Mouse (Mus musculus) heart, embryonic 13.5 days (tissue): ENCODE measurements around the gene Ccm2. TPM values are rescaled to one million over a fixed set of nuclear protein-coding genes. Genes with fewer than 3 reads are reported as not detected.

ENCODE experiments used
- ATAC-seq: fragments of 200-750 bp; cut with Nextera tagmentation; 2 replicates; pipeline ENCODE4 v1.8.0; 2017; ENCODE audit warnings: moderate TSS enrichment; ENCODE audit not compliant: insufficient number of reproducible peaks, low FRiP score, low TSS enrichment; ENCODE audit errors: extremely low read depth
- H3K27ac ChIP-seq: fragments of 300-500 bp; sonication (generic); replicated peaks from 2 replicates; pipeline ENCODE4 v1.5.1; 2015; ENCODE audit warnings: moderate library complexity, mild to moderate bottlenecking, inconsistent platforms
- H3K27me3 ChIP-seq: fragments of 300-500 bp; sonication (generic); replicated peaks from 2 replicates; pipeline ENCODE4 v1.6.1; 2015; ENCODE audit warnings: mild to moderate bottlenecking, inconsistent platforms
- H3K36me3 ChIP-seq: fragments of 300-500 bp; sonication (generic); 2 replicates; pipeline ENCODE4 v1.6.1; 2015; ENCODE audit warnings: mild to moderate bottlenecking, inconsistent platforms
- H3K4me1 ChIP-seq: fragments of 300-500 bp; sonication (generic); 2 replicates; pipeline ENCODE4 v1.6.1; 2015; ENCODE audit warnings: inconsistent platforms
- H3K4me2 ChIP-seq: fragments of 300-500 bp; sonication (generic); 2 replicates; pipeline ENCODE4 v1.6.1; 2015; ENCODE audit warnings: inconsistent platforms, mild to moderate bottlenecking, moderate library complexity
- H3K4me3 ChIP-seq: fragments of 300-500 bp; sonication (generic); 2 replicates; pipeline ENCODE4 v1.5.1; 2015; ENCODE audit warnings: moderate library complexity, mild to moderate bottlenecking, inconsistent platforms
- H3K9ac ChIP-seq: fragments of 300-500 bp; sonication (generic); 2 replicates; pipeline ENCODE4 v1.6.1; 2015; ENCODE audit warnings: inconsistent platforms, mild to moderate bottlenecking, moderate library complexity
- H3K9me3 ChIP-seq: fragments of 300-500 bp; sonication (generic); 2 replicates; pipeline ENCODE4 v1.6.1; 2016; ENCODE audit warnings: inconsistent platforms
- WGBS: fragments of 180-500 bp; shearing (Covaris S2); methylation state at CpG from one replicate; pipeline ENCODE4 v1.1.7; 2015; ENCODE audit warnings: mixed read lengths; 5-methylcytosine and 5-hydroxymethylcytosine counted together
- polyA plus RNA-seq: library from polyadenylated mRNA; unstranded; fragments of >200 nt; fragmentation: Nextera tagmentation; extraction: Ambion mirVana; gene quantifications from 2 replicates; pipeline ENCODE4 v1.2.1, GENCODE M21; 2015

Ccm2 gene
- polyA plus RNA-seq, 1 experiment from 2014 or later: 54.3 TPM

DNA sequence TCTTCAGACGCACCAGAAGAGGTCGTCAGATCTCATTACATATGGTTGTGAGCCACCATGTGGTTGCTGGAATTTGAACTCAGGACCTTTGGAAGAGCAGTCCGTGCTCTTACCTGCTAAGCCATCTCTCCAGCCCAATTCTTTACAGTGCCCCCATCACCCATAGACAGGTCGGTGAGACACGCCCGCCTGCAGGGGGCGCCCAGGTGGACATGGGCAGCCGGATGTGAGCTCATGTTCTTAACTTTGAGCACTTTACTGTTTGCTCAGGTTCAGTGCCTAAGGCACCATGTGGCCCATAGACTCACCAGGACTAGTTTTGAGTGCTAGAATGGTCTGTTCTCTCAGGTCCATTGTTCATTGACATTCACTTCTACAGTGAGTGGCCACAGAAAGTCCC is 89.5 kb downstream of the Ccm2 start:
- Histone ChIP-seq H3K9me3 (peaks cover 6% of the 10 kb centered on the region; the same call in 1 of the 2 replicates), H3K27me3 (no peaks in the 10 kb centered on the region; the same call in 1 of the 2 replicates), H3K4me3 (no peak overlapping the region), H3K27ac (no peak overlapping the region), H3K9ac (no peak overlapping the region), H3K4me1 (no peaks in the 10 kb centered on the region), H3K36me3 (no peaks in the 10 kb centered on the region), H3K4me2 (no peak overlapping the region)
- no peak for ATAC-seq
- WGBS: 66% methylated on average over 8 of the region's 8 CpGs

DNA sequence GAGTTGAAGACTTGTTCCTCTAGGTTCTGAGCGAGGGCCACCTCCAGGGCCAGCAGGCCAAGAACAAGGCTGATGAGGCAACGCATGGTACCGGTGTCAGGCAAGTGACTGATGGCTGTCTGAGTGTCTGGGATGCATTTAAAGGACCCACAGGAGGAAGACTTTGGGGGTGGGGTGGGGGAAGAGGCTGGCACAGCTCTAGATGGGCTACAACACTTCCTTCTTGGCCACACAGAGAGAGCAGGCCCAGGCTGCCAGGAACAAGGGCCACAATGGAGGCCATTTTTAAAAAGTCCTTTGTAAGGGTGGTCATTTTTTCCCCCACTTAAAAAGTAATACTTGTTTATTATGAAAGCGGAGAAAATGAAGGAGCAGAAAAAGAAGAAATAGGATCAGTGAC is 91.8 kb downstream of the Ccm2 start, which contains the start of gene Wap:
Gene Wap (minus strand): TSS at position 101 of the 400 bp plus-strand sequence.
- Histone ChIP-seq H3K4me1 (no peaks in the 10 kb centered on the region), H3K9me3 (no peaks in the 10 kb centered on the region), H3K4me3 (no peak within 1 kb of the TSS), H3K36me3 (no peaks in the 10 kb centered on the region), H3K27ac (no peak within 1 kb of the TSS), H3K9ac (no peak within 1 kb of the TSS), H3K4me2 (no peak within 1 kb of the TSS), H3K27me3 (no peaks in the 10 kb centered on the region; the same call in 1 of the 2 replicates)
- WGBS: 73% methylated on average over 4 of the region's 4 CpGs
- ATAC-seq: no peak

DNA sequence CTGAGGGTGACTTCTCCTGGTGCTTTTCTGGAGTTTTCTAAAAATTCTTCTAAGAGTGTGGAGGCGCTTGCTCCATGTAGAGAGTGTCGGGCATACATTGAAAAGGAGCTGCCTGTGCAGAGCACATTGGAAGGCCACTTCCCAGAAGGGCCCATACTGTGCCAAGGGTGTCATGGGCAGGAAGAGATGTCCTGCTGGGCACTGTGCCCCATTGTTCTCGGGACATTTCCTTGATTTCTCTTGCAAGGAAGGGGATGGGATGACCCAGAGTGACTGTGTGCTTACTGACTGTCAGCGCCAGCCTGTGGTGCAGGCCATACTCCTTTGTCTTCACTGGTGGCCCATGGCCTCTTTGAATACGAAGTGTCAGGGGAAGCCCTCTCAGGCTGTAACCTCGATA is 92.4 kb downstream of the Ccm2 start:
- H3K9me3 ChIP-seq: no peaks in the 10 kb centered on the region
- no peak overlapping the region for H3K4me2 ChIP-seq
- 72% methylated on average over 6 of the region's 6 CpGs for WGBS
- no peak overlapping the region for H3K4me3 ChIP-seq
- no peak overlapping the region for H3K9ac ChIP-seq
- no peaks in the 10 kb centered on the region; the same call in 1 of the 2 replicates for H3K27me3 ChIP-seq
- ATAC-seq: no peak
- no peak overlapping the region for H3K27ac ChIP-seq
- H3K4me1 ChIP-seq: no peaks in the 10 kb centered on the region
- H3K36me3 ChIP-seq: no peaks in the 10 kb centered on the region

DNA sequence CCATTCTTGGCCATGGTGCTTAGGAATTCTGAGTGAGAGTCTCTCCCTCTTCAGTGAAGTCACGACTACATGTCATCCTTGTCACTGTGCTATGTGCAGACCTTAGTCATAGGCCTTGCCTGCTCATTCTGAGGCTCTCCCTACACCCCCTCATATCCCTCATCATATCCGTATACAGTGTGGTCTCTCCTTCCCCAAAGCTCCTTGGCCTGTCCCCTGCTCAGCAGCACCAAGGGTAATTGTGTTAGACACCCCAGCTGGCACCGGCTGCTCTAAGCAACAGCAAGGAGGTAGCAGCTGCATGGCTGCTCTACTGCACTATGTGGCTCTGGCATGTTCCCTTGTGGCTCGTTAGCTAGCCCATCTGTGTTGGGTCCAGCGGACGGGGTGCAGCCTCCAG is 97.9 kb downstream of the Ccm2 start:
- Histone ChIP-seq H3K27me3 (no peaks in the 10 kb centered on the region), H3K4me2 (no peak overlapping the region), H3K4me3 (no peak overlapping the region), H3K27ac (no peak overlapping the region), H3K36me3 (no peaks in the 10 kb centered on the region), H3K9ac (no peak overlapping the region), H3K9me3 (no peaks in the 10 kb centered on the region), H3K4me1 (no peaks in the 10 kb centered on the region)
- ATAC-seq: no peak
- WGBS: 74% methylated on average over 6 of the region's 6 CpGs

Other genes starting within 250 kb of the Ccm2 start
- 6.6 and 7.3 TPM in 2 replicates for gene Zmiz2, start 157.8 kb upstream of the Ccm2 start, polyA plus RNA-seq
- 4,195 and 4,594 TPM in 2 replicates for gene Ppia, start 131.4 kb upstream of the Ccm2 start, polyA plus RNA-seq
- gene H2afv, start 102.4 kb upstream of the Ccm2 start, polyA plus RNA-seq: 309 and 340 TPM in 2 replicates
- gene Purb, start 71.0 kb upstream of the Ccm2 start, polyA plus RNA-seq: 23.5 and 25.5 TPM in 2 replicates
- gene Myo1g, start 25.9 kb upstream of the Ccm2 start, polyA plus RNA-seq: 0.50 and 0.98 TPM in 2 replicates
- 0.86 and 0.88 TPM in 2 replicates for gene Nacad, start 59.2 kb downstream of the Ccm2 start, polyA plus RNA-seq
- gene Tbrg4, start 79.2 kb downstream of the Ccm2 start, polyA plus RNA-seq: 42.9 and 43.0 TPM in 2 replicates
- gene Wap, start 91.8 kb downstream of the Ccm2 start, polyA plus RNA-seq: not detected in 2 replicates
- gene Ramp3, start 111.6 kb downstream of the Ccm2 start, polyA plus RNA-seq: 2.2 and 3.5 TPM in 2 replicates